Mouse (Mus musculus): ENCODE results near the gene Col9a1.

GRCm38 (mm10) chr1:24222981-24223612, 45.7 kb downstream of the Col9a1 start:
- TF ChIP-seq CTCF (IDR thresholded peaks at IDR 0.05; ENCODE audit: low read depth, low read length) (no peak), POLR2A (IDR thresholded peaks at IDR 0.05; ENCODE audit: extremely low read depth, insufficient read depth, low read length) (no peak)
